Mouse (Mus musculus): ENCODE measurements at regions not wholly inside any gene's neighbourhood (a gene's known extent, or its start where the extent isn't known, plus 50 kb on each side); places are given as distances from the start of the nearest gene placed in this dataset.
A peak's percentile ranks its signal among the peaks of the same experiment; 100 is the strongest.

DNA sequence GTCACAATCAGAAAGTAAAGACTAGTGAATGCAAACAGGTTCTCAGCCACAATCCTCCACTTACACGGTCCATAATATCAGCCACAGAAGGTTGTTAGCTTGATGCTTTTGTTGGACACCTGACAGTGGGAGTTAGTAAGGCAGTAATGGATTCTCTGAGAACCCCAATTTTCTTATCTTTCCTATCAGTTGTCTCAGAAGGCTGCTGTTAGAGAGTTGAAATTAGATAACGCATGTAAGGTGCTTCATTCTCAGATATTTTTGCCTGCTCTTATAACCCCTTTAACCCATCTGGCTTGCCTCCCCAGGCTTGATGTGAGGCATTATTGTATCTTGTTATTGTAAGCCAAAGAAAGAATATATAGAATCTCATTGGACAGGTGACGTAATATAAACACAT lies 63.0 kb upstream of the Ube2e3 start:
- DNase-seq (ENCODE audit: low spot score in 2 of 2) = no peak

- DNase-seq (ENCODE audit: low spot score in 2 of 2) = no peak
Measured at GRCm38 (mm10) chr2:78803543-78803942, 64.4 kb upstream of the Ube2e3 start.

- DNase-seq (ENCODE audit: low spot score in 2 of 2) = no peak
Measured at GRCm38 (mm10) chr2:78795446-78795845, 72.5 kb upstream of the Ube2e3 start.

GRCm38 (mm10) chr2:78794734-78795133 lies 73.2 kb upstream of the Ube2e3 start:
- no peak for DNase-seq (ENCODE audit: low spot score in 2 of 2)

DNA sequence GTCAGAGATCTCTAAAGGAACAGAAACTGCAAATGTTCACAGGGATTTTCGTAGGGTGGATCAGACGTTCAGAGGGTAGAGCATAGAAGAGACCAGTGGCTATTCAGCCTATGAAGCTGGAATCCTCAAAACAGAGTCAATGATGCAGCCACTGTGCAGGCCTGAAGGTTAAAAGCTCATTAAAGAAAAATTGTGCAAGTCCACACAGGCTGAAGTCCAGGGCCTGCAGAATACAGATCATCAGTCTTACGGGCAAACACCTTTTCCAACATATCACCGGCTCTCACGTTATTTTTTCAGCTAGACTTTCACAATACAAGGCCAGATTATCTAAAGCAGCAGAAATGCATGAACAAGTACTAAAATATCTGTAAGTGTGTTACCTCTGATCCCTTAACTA lies 78.8 kb upstream of the Ube2e3 start:
- DNase-seq (ENCODE audit: low spot score in 2 of 2) = no peak

DNA sequence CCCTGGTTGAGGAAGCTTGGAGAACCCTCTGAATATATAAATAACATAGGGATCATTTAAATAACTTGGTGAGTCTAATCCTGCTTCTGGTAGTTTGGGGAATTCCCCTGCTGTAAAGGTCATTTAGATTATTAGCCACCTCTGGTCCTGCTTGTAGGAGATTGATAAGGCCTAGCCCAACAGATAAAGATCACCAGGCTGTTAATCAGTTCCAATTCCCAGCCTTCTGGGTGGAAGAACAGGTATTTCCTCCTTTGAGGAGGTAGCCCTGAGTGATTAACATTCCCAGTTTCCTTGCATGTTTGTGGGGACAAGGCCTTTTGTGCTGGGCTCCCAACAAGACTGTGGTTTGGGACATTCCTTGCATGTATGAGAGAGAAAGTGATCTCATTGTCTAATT lies 79.7 kb upstream of the Ube2e3 start:
- no peak for DNase-seq (ENCODE audit: low spot score in 2 of 2)

- DNase-seq (ENCODE audit: low spot score in 2 of 2) = no peak
Measured at GRCm38 (mm10) chr2:78779949-78780348, 88.0 kb upstream of the Ube2e3 start.

- no peak for DNase-seq (ENCODE audit: low spot score in 2 of 2)
Measured at GRCm38 (mm10) chr2:78777589-78777988, 90.3 kb upstream of the Ube2e3 start.

- DNase-seq (ENCODE audit: low spot score in 2 of 2) = no peak
Measured at GRCm38 (mm10) chr2:78754362-78754761, 113.6 kb upstream of the Ube2e3 start.

DNA sequence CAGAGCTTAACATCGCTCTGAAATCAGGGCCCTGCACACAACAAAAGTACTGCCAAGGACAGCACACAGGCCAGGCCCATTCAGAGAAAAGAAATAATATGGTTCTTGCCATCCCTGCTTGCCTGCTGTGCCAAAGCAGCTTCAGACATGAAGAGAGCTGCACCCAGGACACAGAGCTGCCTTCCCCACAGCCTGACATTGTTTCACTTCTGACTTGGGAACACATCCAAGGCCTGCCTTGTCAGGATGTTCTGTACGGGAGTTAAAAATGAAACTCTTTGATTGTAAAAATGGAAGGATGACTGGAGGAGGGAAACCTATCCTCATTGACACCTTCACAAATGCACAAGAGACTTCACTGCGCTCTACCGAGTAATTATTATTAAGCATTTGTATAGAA lies 114.0 kb upstream of the Ube2e3 start:
- DNase-seq (ENCODE audit: low spot score in 2 of 2) = no peak

GRCm38 (mm10) chr2:78730161-78730560 lies 137.8 kb upstream of the Ube2e3 start:
- no peak for DNase-seq (ENCODE audit: low spot score in 2 of 2)

DNA sequence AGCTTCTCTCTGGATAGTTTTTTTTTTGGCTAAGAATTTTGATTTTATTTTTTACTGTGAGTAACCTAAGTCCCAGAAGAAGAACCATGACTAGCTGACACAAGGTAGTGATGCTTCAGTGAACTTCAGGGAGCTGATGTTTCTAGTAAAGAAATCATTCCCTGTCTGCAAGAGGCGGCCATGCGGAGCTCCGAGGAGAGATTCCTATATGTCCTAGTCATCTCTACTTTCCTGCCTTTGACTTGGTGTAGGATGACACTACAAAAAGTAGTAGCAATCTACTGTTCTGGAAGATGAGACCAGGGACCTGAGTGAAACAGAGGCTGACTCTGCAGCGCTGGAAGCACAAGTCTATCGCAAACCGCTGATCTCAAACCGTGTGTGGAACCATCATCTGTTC lies 141.9 kb upstream of the Ube2e3 start:
- no peak for DNase-seq (ENCODE audit: low spot score in 2 of 2)

DNA sequence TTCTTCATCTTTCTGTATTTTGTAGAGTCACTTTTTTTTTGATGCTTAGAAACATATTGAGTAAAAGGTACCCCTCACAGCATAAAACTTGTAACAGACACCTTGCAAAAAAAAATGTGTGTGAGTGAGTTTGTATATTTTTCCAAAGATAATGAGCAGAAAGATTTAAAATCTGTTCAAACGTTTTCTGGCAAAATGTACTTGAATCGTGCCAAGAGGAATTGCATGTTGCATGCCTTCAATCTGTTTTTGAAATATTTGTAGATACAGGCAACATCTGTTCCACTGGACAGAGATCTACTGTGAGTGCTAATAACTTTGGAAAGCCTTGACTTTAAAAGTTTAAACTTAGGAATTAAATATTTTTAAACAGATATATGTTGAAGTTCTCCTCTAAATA lies 143.5 kb upstream of the Ube2e3 start:
- DNase-seq (ENCODE audit: low spot score in 2 of 2) = no peak

GRCm38 (mm10) chr2:78723423-78723822 lies 144.5 kb upstream of the Ube2e3 start:
- no peak for DNase-seq (ENCODE audit: low spot score in 2 of 2)

- no peak for DNase-seq (ENCODE audit: low spot score in 2 of 2)
Measured at GRCm38 (mm10) chr2:78722739-78723138, 145.2 kb upstream of the Ube2e3 start.

- DNase-seq (ENCODE audit: low spot score in 2 of 2) = no peak
Measured at GRCm38 (mm10) chr2:78718550-78718949, 149.4 kb upstream of the Ube2e3 start.

DNA sequence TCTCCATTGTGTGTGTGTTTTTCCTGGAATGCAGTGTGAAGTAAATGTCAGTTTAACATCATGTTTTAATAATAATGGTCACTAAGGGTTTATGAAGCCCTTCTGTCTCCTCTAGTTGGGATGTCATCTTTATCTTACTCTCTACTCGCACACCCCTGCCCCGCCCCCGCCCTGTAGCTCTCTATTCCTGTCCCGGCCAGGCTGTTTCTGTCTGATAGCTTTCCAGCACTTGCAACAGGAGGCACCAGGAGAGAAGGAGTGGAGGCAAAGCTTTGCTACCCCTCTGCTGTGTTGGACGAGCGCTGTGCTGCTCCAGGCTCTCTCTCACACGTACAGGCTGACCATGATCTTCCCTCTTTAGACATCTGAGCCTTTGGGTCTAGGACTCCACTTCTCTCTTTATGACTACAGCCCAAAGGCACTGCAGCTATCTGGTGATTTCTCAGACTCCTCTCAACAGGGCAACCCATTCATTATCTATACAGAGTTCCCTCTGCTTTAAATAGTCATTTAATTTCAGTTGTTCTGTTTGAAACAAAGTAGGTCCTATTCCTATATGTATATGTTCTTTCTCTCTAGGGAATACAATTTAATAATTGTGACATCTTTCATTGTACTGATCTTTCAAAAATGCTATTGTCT lies 151.6 kb upstream of the Ube2e3 start:
- DNase-seq (ENCODE audit: low spot score in 2 of 2) = peak; percentile 20 to 53

DNA sequence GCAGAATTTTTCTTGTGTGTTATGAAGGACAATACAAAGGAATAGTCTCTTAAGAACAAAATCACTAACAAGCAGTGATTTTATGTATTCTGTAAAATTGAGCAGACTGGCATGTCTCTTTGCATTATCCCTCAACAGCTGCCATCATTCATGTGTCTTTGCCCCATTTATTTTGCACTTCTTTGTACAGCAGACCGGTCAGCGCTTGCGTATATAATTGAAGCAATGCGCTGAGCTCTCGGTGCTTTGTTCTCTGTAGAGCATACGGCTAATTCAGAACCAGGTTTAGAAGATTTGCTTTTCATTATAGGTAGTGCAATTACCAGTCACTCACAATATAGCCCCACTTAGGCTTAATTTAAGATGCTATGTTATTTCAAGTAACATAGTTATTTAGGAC lies 173.1 kb upstream of the Ube2e3 start:
- DNase-seq (ENCODE audit: low spot score in 2 of 2) = no peak

GRCm38 (mm10) chr2:78656668-78657067 lies 211.3 kb upstream of the Ube2e3 start:
- DNase-seq (ENCODE audit: low spot score in 2 of 2) = no peak

GRCm38 (mm10) chr2:78655156-78655855 lies 212.6 kb upstream of the Ube2e3 start:
- no peak for DNase-seq (ENCODE audit: low spot score in 2 of 2)

DNA sequence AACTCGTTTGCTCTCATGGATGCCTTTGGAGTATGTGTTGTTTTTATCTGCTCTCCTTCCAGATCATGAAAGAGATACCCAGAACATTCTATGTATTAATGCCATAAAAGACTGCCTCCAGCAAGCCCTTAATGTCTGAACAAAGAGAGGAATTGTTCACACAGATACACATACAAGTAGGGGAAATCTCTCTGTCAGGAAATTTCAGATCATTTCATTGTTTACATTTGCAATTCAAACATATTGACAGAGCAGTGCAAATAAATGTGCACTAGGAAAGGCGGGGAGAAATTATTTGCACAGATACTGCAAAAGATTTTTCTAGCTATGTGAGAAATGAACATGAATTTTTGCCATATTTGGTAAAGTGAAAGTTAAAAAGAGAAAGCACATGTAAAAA lies 216.4 kb upstream of the Ube2e3 start:
- no peak for DNase-seq (ENCODE audit: low spot score in 2 of 2)

DNA sequence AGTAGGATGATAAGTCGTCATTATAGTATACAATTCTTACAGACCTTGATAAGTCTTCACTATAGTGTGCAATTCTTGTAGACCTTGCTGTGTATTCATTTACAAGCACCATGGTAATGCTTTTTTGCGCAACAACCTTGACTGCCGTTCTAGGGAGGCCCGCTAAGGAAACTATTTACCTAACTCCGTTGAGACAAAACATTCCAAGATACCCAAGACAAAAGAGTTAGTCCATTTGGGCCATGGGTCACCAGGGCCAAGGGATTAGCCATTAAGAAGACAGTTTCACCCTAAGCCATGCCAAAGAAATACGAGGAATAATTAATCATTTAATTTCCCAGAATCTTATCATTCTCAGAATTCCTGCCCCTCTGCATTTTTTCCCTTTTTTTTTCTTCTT lies 227.6 kb upstream of the Ube2e3 start:
- DNase-seq (ENCODE audit: low spot score in 2 of 2) = no peak

GRCm38 (mm10) chr2:78625264-78625663 lies 242.7 kb upstream of the Ube2e3 start:
- DNase-seq (ENCODE audit: low spot score in 2 of 2) = no peak

GRCm38 (mm10) chr2:78606388-78606787 lies 261.5 kb upstream of the Ube2e3 start:
- DNase-seq (ENCODE audit: low spot score in 2 of 2) = no peak

Data from spleen, postnatal 10 days (tissue).